Mouse (Mus musculus) adrenal gland, adult 18-20 months (tissue): ENCODE results near the gene Gcn1l1. TPM values are rescaled to one million over a fixed set of nuclear protein-coding genes. Genes with fewer than 3 reads are reported as not detected.
A peak's percentile ranks its signal among the peaks of the same experiment; 100 is the strongest.

Experiments
- DNase-seq, 2 experiments: peaks; one replicate each; pipeline ENCODE4 v3.0.0; 2021 to 2022; ENCODE audit warnings: low spot score in 2 of 2
- total RNA-seq, 2 experiments: library from RNA; stranded (reverse); gene quantifications; 1 replicate in 1 of 2; 2 replicates in 1 of 2; pipeline ENCODE4 v1.2.3; 2021

The Gcn1l1 gene
- total RNA-seq, 2 experiments from 2014 or later = 51.7 to 59.0 TPM

- no peak for DNase-seq
These were observed 26.5 kb downstream of the Gcn1l1 start for GRCm38 (mm10) chr5:115591506-115591905.

GRCm38 (mm10) chr5:115603561-115603960, 38.5 kb downstream of the Gcn1l1 start:
- no peak for DNase-seq

- no peak for DNase-seq
These were observed 46.5 kb downstream of the Gcn1l1 start for GRCm38 (mm10) chr5:115611566-115611965.

- no peak for DNase-seq
These were observed 48.3 kb downstream of the Gcn1l1 start for GRCm38 (mm10) chr5:115613332-115613731.

GRCm38 (mm10) chr5:115614948-115615347, 49.9 kb downstream of the Gcn1l1 start:
- DNase-seq = peak; percentile 32 to 60

- no peak for DNase-seq
These were observed 54.6 kb downstream of the Gcn1l1 start for GRCm38 (mm10) chr5:115619690-115620089.

- DNase-seq = no peak
These were observed 57.6 kb downstream of the Gcn1l1 start for GRCm38 (mm10) chr5:115622686-115623085.

GRCm38 (mm10) chr5:115623694-115624440, 58.8 kb downstream of the Gcn1l1 start:
- DNase-seq = no peak

- no peak for DNase-seq
These were observed 61.3 kb downstream of the Gcn1l1 start for GRCm38 (mm10) chr5:115626237-115626886.

GRCm38 (mm10) chr5:115628083-115628482, 63.0 kb downstream of the Gcn1l1 start:
- no peak for DNase-seq

- no peak for DNase-seq
These were observed 64.6 kb downstream of the Gcn1l1 start for GRCm38 (mm10) chr5:115629672-115630071.

- no peak for DNase-seq
These were observed 65.2 kb downstream of the Gcn1l1 start for GRCm38 (mm10) chr5:115630291-115630690.

- DNase-seq = peak; percentile 97 to 98
These were observed 66.7 kb downstream of the Gcn1l1 start, which contains the start of gene Rab35 for GRCm38 (mm10) chr5:115631505-115632357. Gene Rab35 (plus strand): TSS chr5:115631908.

GRCm38 (mm10) chr5:115632358-115632714, 67.3 kb downstream of the Gcn1l1 start:
- peak; percentile 47 to 50 for DNase-seq

GRCm38 (mm10) chr5:115633060-115633459, 68.0 kb downstream of the Gcn1l1 start:
- no peak for DNase-seq

GRCm38 (mm10) chr5:115634046-115634445, 69.0 kb downstream of the Gcn1l1 start:
- no peak for DNase-seq

GRCm38 (mm10) chr5:115635536-115635935, 70.5 kb downstream of the Gcn1l1 start:
- DNase-seq = no peak

- DNase-seq = no peak
These were observed 79.1 kb downstream of the Gcn1l1 start for GRCm38 (mm10) chr5:115644192-115644591.

- no peak for DNase-seq
These were observed 83.8 kb downstream of the Gcn1l1 start for GRCm38 (mm10) chr5:115648876-115649275.

GRCm38 (mm10) chr5:115649699-115650098, 84.6 kb downstream of the Gcn1l1 start:
- no peak for DNase-seq

GRCm38 (mm10) chr5:115650885-115651284, 85.8 kb downstream of the Gcn1l1 start:
- no peak for DNase-seq

- no peak for DNase-seq
These were observed 86.8 kb downstream of the Gcn1l1 start for GRCm38 (mm10) chr5:115651821-115652220.
